ENCODE assay signal across 14 mouse cellular contexts in genomic region chr8:102515748-102516147, GRCm38 (mm10).
DNase-seq lines count a peak whose midpoint lies in the region; ATAC-seq and TF ChIP-seq lines count a peak whose summit lies in the region.
"Had no signal": no experiment of that assay in that cellular context is flagged by ENCODE, and none has a peak within 500 bp of the region (broad histone marks: within the 10 kb centered on the region; RNA-seq: fewer than 3 reads in every experiment).

No protein-coding gene starts in this region.

- DNase-seq in forebrain, embryonic 14.5 days (ENCODE audit: low spot score), result peak; percentile 42
- peak; percentile 11 for DNase-seq in lung, postnatal 0 days (ENCODE audit: low spot score)
- no peak for DNase-seq in lung, adult 18-20 months
- peak; percentile 28 for DNase-seq in embryonic facial prominence, embryonic 14.5 days (ENCODE audit: low spot score)
- DNase-seq: adrenal gland, postnatal 25 days; cerebellum, adult 8-10 months; right cerebral cortex, postnatal 4 days; thymus, postnatal 36 days had no signal

- TF ChIP-seq CTCF in intestine, postnatal 0 days (IDR thresholded peaks at IDR 0.05; ENCODE audit: low read depth), result peak; percentile 37; the same call in 1 of the 2 replicates
- peak; percentile 39 for TF ChIP-seq CTCF in lung, postnatal 0 days (IDR thresholded peaks at IDR 0.05)

- no peak for ATAC-seq in forebrain, embryonic 14.5 days
- ATAC-seq in forebrain, embryonic 16.5 days, result no peak
- ATAC-seq in intestine, postnatal 0 days, result no peak
- ATAC-seq in intestine, embryonic 15.5 days, result no peak
- ATAC-seq in lung, postnatal 0 days, result no peak
- no peak for ATAC-seq in embryonic facial prominence, embryonic 14.5 days (ENCODE audit: low read depth)
- no peak for ATAC-seq in megakaryocyte-erythroid progenitor cell, adult 5-6 weeks (replicated peaks; ENCODE audit: low FRiP score, low TSS enrichment, poor library complexity, severe bottlenecking)

- no peak overlapping the region for H3K4me3 ChIP-seq in forebrain, embryonic 14.5 days (ENCODE audit: low read depth, low read length)
- H3K4me3 ChIP-seq in forebrain, embryonic 16.5 days (replicated peaks; ENCODE audit: low read length), result no peak overlapping the region
- H3K4me3 ChIP-seq in intestine, postnatal 0 days (ENCODE audit: low read depth, low read length), result no peak overlapping the region
- no peak overlapping the region for H3K4me3 ChIP-seq in intestine, embryonic 15.5 days (replicated peaks)
- no peak overlapping the region for H3K4me3 ChIP-seq in lung, postnatal 0 days (ENCODE audit: low read depth, low read length)
- no peak overlapping the region for H3K4me3 ChIP-seq in embryonic facial prominence, embryonic 14.5 days (ENCODE audit: low read depth, low read length)
- H3K4me3 ChIP-seq: heart, embryonic 10.5 days; limb, embryonic 15.5 days had no signal

- H3K4me2 ChIP-seq in forebrain, embryonic 14.5 days (ENCODE audit: low read length), result no peak overlapping the region
- no peak overlapping the region for H3K4me2 ChIP-seq in forebrain, embryonic 16.5 days (ENCODE audit: low read length)
- no peak overlapping the region for H3K4me2 ChIP-seq in intestine, postnatal 0 days (replicated peaks; ENCODE audit: low read depth)
- H3K4me2 ChIP-seq in intestine, embryonic 15.5 days (replicated peaks), result no peak overlapping the region
- H3K4me2 ChIP-seq in lung, postnatal 0 days (replicated peaks; ENCODE audit: low read depth, low read length), result no peak overlapping the region
- no peak overlapping the region for H3K4me2 ChIP-seq in embryonic facial prominence, embryonic 14.5 days (ENCODE audit: low read depth, low read length)
- H3K4me2 ChIP-seq: limb, embryonic 15.5 days had no signal

- no peaks in the 10 kb centered on the region for H3K9me3 ChIP-seq in forebrain, embryonic 14.5 days (replicated peaks; ENCODE audit: control insufficient read depth, low read length)
- H3K9me3 ChIP-seq in forebrain, embryonic 16.5 days (ENCODE audit: control insufficient read depth, low read length), result no peaks in the 10 kb centered on the region
- H3K9me3 ChIP-seq in intestine, postnatal 0 days (ENCODE audit: control insufficient read depth), result no peaks in the 10 kb centered on the region
- H3K9me3 ChIP-seq in intestine, embryonic 15.5 days, result no peaks in the 10 kb centered on the region
- no peaks in the 10 kb centered on the region for H3K9me3 ChIP-seq in lung, postnatal 0 days (ENCODE audit: low read length)
- no peaks in the 10 kb centered on the region for H3K9me3 ChIP-seq in embryonic facial prominence, embryonic 14.5 days (ENCODE audit: control insufficient read depth, low read length)
- H3K9me3 ChIP-seq: heart, embryonic 10.5 days; limb, embryonic 15.5 days had no signal

- H3K9ac ChIP-seq in forebrain, embryonic 14.5 days (ENCODE audit: low read length), result no peak overlapping the region
- H3K9ac ChIP-seq in forebrain, embryonic 16.5 days (replicated peaks; ENCODE audit: low read depth, low read length), result no peak overlapping the region
- no peak overlapping the region for H3K9ac ChIP-seq in intestine, postnatal 0 days (ENCODE audit: low read depth, low read length)
- no peak overlapping the region for H3K9ac ChIP-seq in intestine, embryonic 15.5 days
- no peak overlapping the region for H3K9ac ChIP-seq in lung, postnatal 0 days (replicated peaks; ENCODE audit: low read depth)
- H3K9ac ChIP-seq in embryonic facial prominence, embryonic 14.5 days (ENCODE audit: low read depth, low read length), result no peak overlapping the region
- H3K9ac ChIP-seq: limb, embryonic 15.5 days had no signal

- H3K4me1 ChIP-seq in forebrain, embryonic 14.5 days (ENCODE audit: control insufficient read depth, insufficient read depth, low read length), result no peaks in the 10 kb centered on the region
- no peaks in the 10 kb centered on the region for H3K4me1 ChIP-seq in forebrain, embryonic 16.5 days (replicated peaks; ENCODE audit: control insufficient read depth, insufficient read depth, low read length)
- H3K4me1 ChIP-seq in intestine, postnatal 0 days (replicated peaks; ENCODE audit: control insufficient read depth, insufficient read depth, low read length), result no peaks in the 10 kb centered on the region
- H3K4me1 ChIP-seq in intestine, embryonic 15.5 days (replicated peaks), result no peaks in the 10 kb centered on the region
- no peaks in the 10 kb centered on the region for H3K4me1 ChIP-seq in lung, postnatal 0 days (ENCODE audit: insufficient read depth, low read depth, low read length)
- H3K4me1 ChIP-seq in embryonic facial prominence, embryonic 14.5 days (ENCODE audit: control insufficient read depth, insufficient read depth, low read length), result no peaks in the 10 kb centered on the region
- H3K4me1 ChIP-seq: heart, embryonic 10.5 days; limb, embryonic 15.5 days had no signal

- no peaks in the 10 kb centered on the region for H3K36me3 ChIP-seq in forebrain, embryonic 14.5 days (ENCODE audit: control insufficient read depth, insufficient read depth, low read length)
- no peaks in the 10 kb centered on the region for H3K36me3 ChIP-seq in forebrain, embryonic 16.5 days (ENCODE audit: control insufficient read depth, insufficient read depth)
- H3K36me3 ChIP-seq in intestine, postnatal 0 days (ENCODE audit: control insufficient read depth, insufficient read depth), result no peaks in the 10 kb centered on the region
- no peaks in the 10 kb centered on the region for H3K36me3 ChIP-seq in intestine, embryonic 15.5 days
- H3K36me3 ChIP-seq in lung, postnatal 0 days (ENCODE audit: insufficient read depth, low read length), result no peaks in the 10 kb centered on the region
- no peaks in the 10 kb centered on the region for H3K36me3 ChIP-seq in embryonic facial prominence, embryonic 14.5 days (ENCODE audit: control insufficient read depth, insufficient read depth, low read length)
- H3K36me3 ChIP-seq: heart, embryonic 10.5 days; limb, embryonic 15.5 days had no signal

- no peaks in the 10 kb centered on the region for H3K27me3 ChIP-seq in forebrain, embryonic 14.5 days (replicated peaks; ENCODE audit: control insufficient read depth, insufficient read depth, low read length)
- no peaks in the 10 kb centered on the region for H3K27me3 ChIP-seq in forebrain, embryonic 16.5 days (replicated peaks; ENCODE audit: control insufficient read depth, insufficient read depth, low read length)
- H3K27me3 ChIP-seq in intestine, postnatal 0 days (replicated peaks; ENCODE audit: control insufficient read depth, insufficient read depth, low read length), result no peaks in the 10 kb centered on the region
- H3K27me3 ChIP-seq in intestine, embryonic 15.5 days (replicated peaks), result no peaks in the 10 kb centered on the region
- H3K27me3 ChIP-seq in lung, postnatal 0 days (replicated peaks; ENCODE audit: insufficient read depth, low read length), result no peaks in the 10 kb centered on the region
- H3K27me3 ChIP-seq in embryonic facial prominence, embryonic 14.5 days (replicated peaks; ENCODE audit: control insufficient read depth, insufficient read depth, low read length), result no peaks in the 10 kb centered on the region
- H3K27me3 ChIP-seq: limb, embryonic 15.5 days had no signal

- no peak overlapping the region for H3K27ac ChIP-seq in forebrain, embryonic 14.5 days (ENCODE audit: low read depth, low read length)
- no peak overlapping the region for H3K27ac ChIP-seq in forebrain, embryonic 16.5 days (ENCODE audit: low read length)
- no peak overlapping the region for H3K27ac ChIP-seq in intestine, postnatal 0 days (ENCODE audit: low read depth, low read length)
- no peak overlapping the region for H3K27ac ChIP-seq in intestine, embryonic 15.5 days
- no peak overlapping the region for H3K27ac ChIP-seq in lung, postnatal 0 days (ENCODE audit: low read length)
- H3K27ac ChIP-seq in embryonic facial prominence, embryonic 14.5 days (replicated peaks; ENCODE audit: low read depth, low read length), result no peak overlapping the region
- H3K27ac ChIP-seq: heart, embryonic 10.5 days; limb, embryonic 15.5 days had no signal

- TF ChIP-seq EP300 in lung, postnatal 0 days (IDR thresholded peaks at IDR 0.05), result no peak

Comparison
In these comparisons a context has a peak if more than half of its experiments do, and no peak if none do; other contexts are left out.
1. DNase-seq: peak in forebrain, embryonic 14.5 days (single experiment), lung, postnatal 0 days (single experiment) and embryonic facial prominence, embryonic 14.5 days (single experiment); none in lung, adult 18-20 months (0 of 2).